8 mouse cellular contexts compared by ENCODE assay signal in genomic region chr15:79108421-79109320, GRCm38 (mm10). TPM values are rescaled to one million over a fixed set of nuclear protein-coding genes. Genes with fewer than 3 reads are reported as not detected.
A peak's percentile ranks its signal among the peaks of the same experiment; 100 is the strongest.
DNase-seq lines count a peak whose midpoint lies in the region; ATAC-seq and TF ChIP-seq lines count a peak whose summit lies in the region.

Micall1 (plus strand) TSS chr15:79108898.

- H3K4me3 ChIP-seq in E14TG2a.4 (replicated peaks; ENCODE audit: low read length): peak within 1 kb of the TSS; percentile 92
- H3K4me3 ChIP-seq in forebrain, embryonic 13.5 days: peak within 1 kb of the TSS; percentile 90
- H3K4me3 ChIP-seq in lung, adult 2 months (replicated peaks; ENCODE audit: extremely low read depth, low read depth, low read length): peak within 1 kb of the TSS; percentile 83
- H3K4me3 ChIP-seq in neural tube, embryonic 15.5 days (replicated peaks): peak within 1 kb of the TSS; percentile 94

- H3K27me3 ChIP-seq in E14TG2a.4 (ENCODE audit: insufficient read depth, low read length): peaks cover 47% of the 10 kb centered on the region
- peaks cover 2% of the 10 kb centered on the region; the same call in 1 of the 2 replicates for H3K27me3 ChIP-seq in forebrain, embryonic 13.5 days
- H3K27me3 ChIP-seq in neural tube, embryonic 15.5 days (replicated peaks): no peaks in the 10 kb centered on the region

- peak; percentile 45 for DNase-seq in brain, embryonic 14.5 days (ENCODE audit: low read depth)
- peak; percentile 77 to 83 for DNase-seq in heart, postnatal 14 days
- peak; percentile 76 to 86 for DNase-seq in kidney, postnatal 4 days
- peak; percentile 75 for DNase-seq in lung, adult 2 months
- peak; percentile 75 for DNase-seq in thymus, postnatal 25 days

- H3K9me3 ChIP-seq in E14TG2a.4 (ENCODE audit: low read length): no peaks in the 10 kb centered on the region
- H3K9me3 ChIP-seq in forebrain, embryonic 13.5 days (replicated peaks): no peaks in the 10 kb centered on the region
- H3K9me3 ChIP-seq in neural tube, embryonic 15.5 days (replicated peaks): no peaks in the 10 kb centered on the region

- under 1% methylated on average over 66 of the region's 85 CpGs for WGBS in forebrain, embryonic 13.5 days
- WGBS in lung, adult 2 months: 1% methylated on average over 80 of the region's 85 CpGs
- under 1% methylated on average over 47 of the region's 85 CpGs for WGBS in neural tube, embryonic 15.5 days

- peak; percentile 79 for ATAC-seq in forebrain, embryonic 13.5 days
- ATAC-seq in neural tube, embryonic 15.5 days (ENCODE audit: low FRiP score): peak; percentile 75

- no peaks in the 10 kb centered on the region for H3K36me3 ChIP-seq in E14TG2a.4 (ENCODE audit: insufficient read depth, low read length)
- H3K36me3 ChIP-seq in forebrain, embryonic 13.5 days (ENCODE audit: poor library complexity, severe bottlenecking): no peaks in the 10 kb centered on the region
- H3K36me3 ChIP-seq in neural tube, embryonic 15.5 days: 0 out of 2 replicates have a peak, but pooled peaks cover 3% of the 10 kb centered on the region

- peak within 1 kb of the TSS; percentile 89 for H3K9ac ChIP-seq in forebrain, embryonic 13.5 days
- H3K9ac ChIP-seq in neural tube, embryonic 15.5 days (replicated peaks): peak within 1 kb of the TSS; percentile 93

- TF ChIP-seq CTCF in E14TG2a.4 (conservative IDR thresholded peaks at IDR 0.05; ENCODE audit: low read length): no peak
- TF ChIP-seq CTCF in brain, embryonic 14.5 days (IDR thresholded peaks at IDR 0.05; ENCODE audit: borderline replicate concordance, extremely low read depth, insufficient read depth, insufficient read length): no peak
- TF ChIP-seq CTCF in lung, adult 2 months (IDR thresholded peaks at IDR 0.05; ENCODE audit: insufficient read depth, low read length): no peak

- peaks cover 42% of the 10 kb centered on the region for H3K4me1 ChIP-seq in E14TG2a.4 (replicated peaks; ENCODE audit: low read depth, low read length)
- peaks cover 34% of the 10 kb centered on the region for H3K4me1 ChIP-seq in forebrain, embryonic 13.5 days
- peaks cover 10% of the 10 kb centered on the region for H3K4me1 ChIP-seq in lung, adult 2 months (ENCODE audit: control insufficient read depth, insufficient read depth, low read length)
- H3K4me1 ChIP-seq in neural tube, embryonic 15.5 days: peaks cover 31% of the 10 kb centered on the region

- peak within 1 kb of the TSS; percentile 51 for H3K27ac ChIP-seq in forebrain, embryonic 13.5 days
- H3K27ac ChIP-seq in neural tube, embryonic 15.5 days (replicated peaks): peak within 1 kb of the TSS; percentile 84

- peak; percentile 29; the same call in 1 of the 2 replicates for TF ChIP-seq POLR2A in brain, embryonic 14.5 days (IDR thresholded peaks at IDR 0.05; ENCODE audit: borderline replicate concordance, extremely low read depth, insufficient read depth, insufficient read length, poor library complexity, severe bottlenecking)
- peak; percentile 52; the same call in 1 of the 2 replicates for TF ChIP-seq POLR2A in lung, adult 2 months (IDR thresholded peaks at IDR 0.05; ENCODE audit: borderline replicate concordance, extremely low read depth, low read depth, low read length)

- H3K4me2 ChIP-seq in forebrain, embryonic 13.5 days: peak within 1 kb of the TSS; percentile 96
- peak within 1 kb of the TSS; percentile 93 for H3K4me2 ChIP-seq in neural tube, embryonic 15.5 days

- intact Hi-C loops in heart, postnatal 14 days (cut with DNase I): no loop called here

RNA-seq across cellular contexts. Expression of gene Micall1, which starts in this region (rescaled TPM):
- 22.8 and 35.7 TPM in 2 replicates for polyA plus RNA-seq in brain, embryonic 14.5 days (2012; rRNA removed)
- polyA plus RNA-seq in forebrain, embryonic 13.5 days (2015; fragmentation: Nextera tagmentation; extraction: Ambion mirVana): 5.4 and 6.5 TPM in 2 replicates
- total RNA-seq in heart, postnatal 14 days (2021): 10 to 100 TPM; 61.2 to 64.9 TPM
- polyA plus RNA-seq in lung, adult 2 months (2012; rRNA removed): 31.9 and 36.1 TPM in 2 replicates
- polyA plus RNA-seq in neural tube, embryonic 15.5 days (2015; fragmentation: Nextera tagmentation; extraction: Ambion mirVana): 11.6 and 12.2 TPM in 2 replicates

Comparison
In these comparisons a context has a peak if more than half of its experiments do, and no peak if none do; other contexts are left out.
1. Peak in every context shown above with its lines: DNase-seq, ATAC-seq, H3K4me3 ChIP-seq and H3K27ac ChIP-seq.